Mouse (Mus musculus): ENCODE measurements around the gene Gdf10. TPM values are rescaled to one million over a fixed set of nuclear protein-coding genes. Genes with fewer than 3 reads are reported as not detected.

The Gdf10 gene
- total and polyA plus RNA-seq, 3 experiments = not detected

DNA sequence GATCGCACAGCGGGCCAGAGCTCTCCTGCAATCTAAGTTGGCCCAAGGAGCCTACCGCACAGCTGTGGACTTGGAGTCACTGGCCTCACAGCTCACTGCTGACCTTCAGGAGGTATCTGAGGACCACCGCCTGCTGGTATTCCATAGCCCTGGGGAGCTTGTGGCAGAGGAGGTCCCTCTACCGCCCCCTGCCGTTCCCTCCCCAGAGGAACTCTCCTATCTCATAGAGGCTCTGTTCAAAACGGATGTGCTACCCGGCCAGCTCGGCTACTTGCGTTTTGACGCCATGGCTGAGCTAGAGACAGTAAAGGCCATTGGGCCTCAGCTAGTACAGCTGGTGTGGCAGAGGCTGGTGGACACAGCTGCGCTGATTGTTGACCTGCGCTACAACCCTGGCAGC is 32.7 kb downstream of the Gdf10 start:
- no peaks in the 10 kb centered on the region for H3K36me3 ChIP-seq (ENCODE audit: control insufficient read depth in 1 of 2, insufficient read depth in 2 of 2, low read length in 2 of 2)
- H3K27me3 ChIP-seq (ENCODE audit: control insufficient read depth in 1 of 2, insufficient read depth in 2 of 2, low read length in 2 of 2) = no peaks in the 10 kb centered on the region
- H3K27ac ChIP-seq (ENCODE audit: control insufficient read depth, low read depth, low read length) = no peak overlapping the region
- H3K9me3 ChIP-seq (replicated peaks; ENCODE audit: insufficient read depth, low read length) = no peaks in the 10 kb centered on the region
- no peak overlapping the region for H3K4me3 ChIP-seq (ENCODE audit: control insufficient read depth in 1 of 2, insufficient read depth in 1 of 2, low read depth in 2 of 2, low read length in 2 of 2)
- H3K9ac ChIP-seq (ENCODE audit: control insufficient read depth, low read depth, low read length, poor library complexity, severe bottlenecking) = no peak overlapping the region
- TF ChIP-seq USF1 (IDR thresholded peaks at IDR 0.05; ENCODE audit: low read depth, low read length) = no peak
- TF ChIP-seq JUND (IDR thresholded peaks at IDR 0.05; ENCODE audit: low read depth, low read length) = no peak
- no peak for TF ChIP-seq USF2 (IDR thresholded peaks at IDR 0.05; ENCODE audit: borderline replicate concordance in 1 of 2, insufficient read depth in 1 of 2, low read depth in 1 of 2, low read length in 2 of 2)
- no peak for TF ChIP-seq ELF1 (IDR thresholded peaks at IDR 0.05; ENCODE audit: low read depth, low read length)
- no peak for TF ChIP-seq ZMIZ1 (IDR thresholded peaks at IDR 0.05; ENCODE audit: low read depth, low read length)
- no peak for TF ChIP-seq GATA1 (IDR thresholded peaks at IDR 0.05; ENCODE audit: low read depth, low read length)
- DNase-seq (ENCODE audit: low read depth, low spot score) = no peak
- no peaks in the 10 kb centered on the region for H3K79me2 ChIP-seq (ENCODE audit: control insufficient read depth, insufficient read depth, low read length, poor library complexity)
- H3K4me1 ChIP-seq (ENCODE audit: control insufficient read depth in 1 of 2, insufficient read depth in 2 of 2, low read length in 2 of 2) = no peaks in the 10 kb centered on the region

DNA sequence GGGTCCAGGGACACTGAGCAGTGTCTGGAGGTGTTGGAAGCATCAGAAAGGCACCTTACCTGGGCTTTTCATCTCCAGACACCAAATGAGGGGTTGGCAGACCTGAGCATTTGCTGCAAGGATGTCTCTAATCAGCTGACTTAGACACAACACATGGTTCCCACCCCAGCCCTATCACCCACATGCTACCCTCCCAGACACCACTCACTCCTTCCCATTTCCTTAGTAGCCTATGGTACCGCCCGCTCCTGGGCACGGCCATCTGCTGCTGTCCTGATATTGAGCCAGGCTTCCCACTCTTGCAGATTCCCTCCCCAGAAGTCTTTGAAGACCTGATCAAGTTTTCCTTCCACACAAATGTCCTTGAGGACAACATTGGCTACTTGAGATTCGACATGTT is 34.8 kb downstream of the Gdf10 start:
- H3K4me1 ChIP-seq (ENCODE audit: control insufficient read depth in 1 of 2, insufficient read depth in 2 of 2, low read length in 2 of 2) = no peaks in the 10 kb centered on the region
- no peaks in the 10 kb centered on the region for H3K27me3 ChIP-seq (ENCODE audit: control insufficient read depth in 1 of 2, insufficient read depth in 2 of 2, low read length in 2 of 2)
- no peaks in the 10 kb centered on the region for H3K79me2 ChIP-seq (ENCODE audit: control insufficient read depth, insufficient read depth, low read length, poor library complexity)
- H3K27ac ChIP-seq (ENCODE audit: control insufficient read depth, low read depth, low read length) = no peak overlapping the region
- no peak overlapping the region for H3K4me3 ChIP-seq (ENCODE audit: control insufficient read depth in 1 of 2, insufficient read depth in 1 of 2, low read depth in 2 of 2, low read length in 2 of 2)
- TF ChIP-seq ZKSCAN1 (IDR thresholded peaks at IDR 0.05; ENCODE audit: low read depth, low read length) = no peak
- no peak for TF ChIP-seq USF1 (IDR thresholded peaks at IDR 0.05; ENCODE audit: low read depth, low read length)
- no peak for TF ChIP-seq RAD21 (IDR thresholded peaks at IDR 0.05; ENCODE audit: low read depth, low read length)
- no peak for TF ChIP-seq NRF1 (IDR thresholded peaks at IDR 0.05; ENCODE audit: insufficient read depth, low read depth, low read length, poor library complexity, severe bottlenecking)
- no peak for TF ChIP-seq MXI1 (IDR thresholded peaks at IDR 0.05; ENCODE audit: low read depth, low read length)
- TF ChIP-seq ETS1 (IDR thresholded peaks at IDR 0.05; ENCODE audit: low read depth, low read length) = no peak
- no peak for TF ChIP-seq EP300 (IDR thresholded peaks at IDR 0.05; ENCODE audit: low read depth in 1 of 2, low read length in 2 of 2)
- TF ChIP-seq E2F4 (IDR thresholded peaks at IDR 0.05; ENCODE audit: borderline replicate concordance, low read depth, low read length) = no peak
- TF ChIP-seq CHD1 (IDR thresholded peaks at IDR 0.05; ENCODE audit: low read depth, low read length) = no peak
- TF ChIP-seq MAFK (IDR thresholded peaks at IDR 0.05; ENCODE audit: borderline replicate concordance, low read depth, low read length) = no peak
- no peak for TF ChIP-seq MYC (IDR thresholded peaks at IDR 0.05; ENCODE audit: low read depth, low read length)
- no peak for TF ChIP-seq KAT2A (conservative IDR thresholded peaks at IDR 0.05; ENCODE audit: low read depth, low read length)
- H3K9ac ChIP-seq (ENCODE audit: control insufficient read depth, low read depth, low read length, poor library complexity, severe bottlenecking) = no peak overlapping the region
- H3K9me3 ChIP-seq (replicated peaks; ENCODE audit: insufficient read depth, low read length) = no peaks in the 10 kb centered on the region
- H3K36me3 ChIP-seq (ENCODE audit: control insufficient read depth in 1 of 2, insufficient read depth in 2 of 2, low read length in 2 of 2) = no peaks in the 10 kb centered on the region
- DNase-seq (ENCODE audit: low read depth, low spot score) = no peak

Data from MEL (cell line).